Mouse (Mus musculus): Measurements from ENCODE around the gene Tmco3. TPM values are rescaled to one million over a fixed set of nuclear protein-coding genes. Genes with fewer than 3 reads are reported as not detected.
"Not testable (repeated sequence)": the region's sequence is repeated elsewhere in the genome, so short reads cannot be mapped to it uniquely, and the experiment has no call there.

Tmco3 gene
- polyA plus RNA-seq, 1 experiment: 7.4 TPM

GRCm38 (mm10) chr8:13316671-13317070 lies 28.7 kb downstream of the Tmco3 start:
- Histone ChIP-seq H3K4me3 (replicated peaks; ENCODE audit: control insufficient read depth, low read depth, low read length) (no peak overlapping the region), H3K27ac (ENCODE audit: control insufficient read depth, insufficient read depth, low read depth, low read length, poor library complexity) (no peak overlapping the region), H3K4me1 (ENCODE audit: control insufficient read depth, insufficient read depth, low read length) (peaks cover 6% of the 10 kb centered on the region; the same call in 1 of the 2 replicates)
- TF ChIP-seq CTCF (IDR thresholded peaks at IDR 0.05; ENCODE audit: control insufficient read depth, insufficient read depth, low read length) (no peak), POLR2A (IDR thresholded peaks at IDR 0.05; ENCODE audit: borderline replicate concordance, control insufficient read depth, low read depth, low read length) (no peak)
- WGBS: 80% methylated on average over 10 of the region's 10 CpGs

- TF ChIP-seq CTCF (IDR thresholded peaks at IDR 0.05; ENCODE audit: control insufficient read depth, insufficient read depth, low read length): no peak
- TF ChIP-seq POLR2A (IDR thresholded peaks at IDR 0.05; ENCODE audit: borderline replicate concordance, control insufficient read depth, low read depth, low read length): no peak
- 21% methylated on average over 5 of the region's 5 CpGs for WGBS
- Histone ChIP-seq H3K4me3 (replicated peaks; ENCODE audit: control insufficient read depth, low read depth, low read length) (no peak overlapping the region), H3K27ac (ENCODE audit: control insufficient read depth, insufficient read depth, low read depth, low read length, poor library complexity) (no peak overlapping the region), H3K4me1 (ENCODE audit: control insufficient read depth, insufficient read depth, low read length) (no peaks in the 10 kb centered on the region)
Observed at GRCm38 (mm10) chr8:13326598-13326997, 38.6 kb downstream of the Tmco3 start.

- H3K27ac ChIP-seq (ENCODE audit: control insufficient read depth, insufficient read depth, low read depth, low read length, poor library complexity): no peak overlapping the region
- WGBS: 53% methylated on average over 1 of the region's 1 CpGs
- peaks cover 4% of the 10 kb centered on the region for H3K4me1 ChIP-seq (ENCODE audit: control insufficient read depth, insufficient read depth, low read length)
- TF ChIP-seq POLR2A (IDR thresholded peaks at IDR 0.05; ENCODE audit: borderline replicate concordance, control insufficient read depth, low read depth, low read length) (no peak), CTCF (IDR thresholded peaks at IDR 0.05; ENCODE audit: control insufficient read depth, insufficient read depth, low read length) (peak; percentile 51)
- no peak overlapping the region for H3K4me3 ChIP-seq (replicated peaks; ENCODE audit: control insufficient read depth, low read depth, low read length)
Observed at GRCm38 (mm10) chr8:13334671-13335070, 46.7 kb downstream of the Tmco3 start.

GRCm38 (mm10) chr8:13337245-13337644 lies 49.3 kb downstream of the Tmco3 start:
- H3K27ac ChIP-seq (ENCODE audit: control insufficient read depth, insufficient read depth, low read depth, low read length, poor library complexity): peak overlapping the region; percentile 76
- H3K4me3 ChIP-seq (replicated peaks; ENCODE audit: control insufficient read depth, low read depth, low read length); H3K4me1 ChIP-seq (ENCODE audit: control insufficient read depth, insufficient read depth, low read length): not testable (repeated sequence)
- WGBS: 17% methylated on average over 6 of the region's 6 CpGs

GRCm38 (mm10) chr8:13337678-13338077 lies 49.7 kb downstream of the Tmco3 start:
- peaks cover 5% of the 10 kb centered on the region for H3K4me1 ChIP-seq (ENCODE audit: control insufficient read depth, insufficient read depth, low read length)
- TF ChIP-seq CTCF (IDR thresholded peaks at IDR 0.05; ENCODE audit: control insufficient read depth, insufficient read depth, low read length): no peak
- no peak for TF ChIP-seq POLR2A (IDR thresholded peaks at IDR 0.05; ENCODE audit: borderline replicate concordance, control insufficient read depth, low read depth, low read length)
- H3K27ac ChIP-seq (ENCODE audit: control insufficient read depth, insufficient read depth, low read depth, low read length, poor library complexity): peak overlapping the region; percentile 76; the same call in 1 of the 2 replicates
- 26% methylated on average over 3 of the region's 3 CpGs for WGBS
- H3K4me3 ChIP-seq (replicated peaks; ENCODE audit: control insufficient read depth, low read depth, low read length): peak overlapping the region; percentile 5

GRCm38 (mm10) chr8:13338255-13338860 lies 50.4 kb downstream of the Tmco3 start, which contains the start of gene Tfdp1:
Gene Tfdp1, plus strand, starts transcription at chr8:13338751.
- peaks cover 5% of the 10 kb centered on the region for H3K4me1 ChIP-seq (ENCODE audit: control insufficient read depth, insufficient read depth, low read length)
- TF ChIP-seq POLR2A (IDR thresholded peaks at IDR 0.05; ENCODE audit: borderline replicate concordance, control insufficient read depth, low read depth, low read length) (peak; percentile 61; the same call in 1 of the 2 replicates), CTCF (IDR thresholded peaks at IDR 0.05; ENCODE audit: control insufficient read depth, insufficient read depth, low read length) (no peak)
- 11% methylated on average over 58 of the region's 72 CpGs for WGBS
- peak within 1 kb of the TSS; percentile 83 for H3K4me3 ChIP-seq (replicated peaks; ENCODE audit: control insufficient read depth, low read depth, low read length)
- H3K27ac ChIP-seq (ENCODE audit: control insufficient read depth, insufficient read depth, low read depth, low read length, poor library complexity): peak within 1 kb of the TSS; percentile 85

GRCm38 (mm10) chr8:13338901-13339645 lies 51.1 kb downstream of the Tmco3 start:
- 1% methylated on average over 68 of the region's 70 CpGs for WGBS
- peak overlapping the region; percentile 85 for H3K27ac ChIP-seq (ENCODE audit: control insufficient read depth, insufficient read depth, low read depth, low read length, poor library complexity)

GRCm38 (mm10) chr8:13339646-13339990 lies 51.6 kb downstream of the Tmco3 start:
- TF ChIP-seq CTCF (IDR thresholded peaks at IDR 0.05; ENCODE audit: control insufficient read depth, insufficient read depth, low read length) (no peak), POLR2A (IDR thresholded peaks at IDR 0.05; ENCODE audit: borderline replicate concordance, control insufficient read depth, low read depth, low read length) (no peak)
- Histone ChIP-seq H3K4me1 (ENCODE audit: control insufficient read depth, insufficient read depth, low read length) (peaks cover 5% of the 10 kb centered on the region), H3K27ac (ENCODE audit: control insufficient read depth, insufficient read depth, low read depth, low read length, poor library complexity) (no peak overlapping the region), H3K4me3 (replicated peaks; ENCODE audit: control insufficient read depth, low read depth, low read length) (peak overlapping the region; percentile 83)
- WGBS: 10% methylated on average over 11 of the region's 11 CpGs

More at GRCm38 (mm10) chr8:13338901-13339645, 51.1 kb downstream of the Tmco3 start:
- TF ChIP-seq POLR2A (IDR thresholded peaks at IDR 0.05; ENCODE audit: borderline replicate concordance, control insufficient read depth, low read depth, low read length) (no peak), CTCF (IDR thresholded peaks at IDR 0.05; ENCODE audit: control insufficient read depth, insufficient read depth, low read length) (no peak)
- Histone ChIP-seq H3K4me3 (replicated peaks; ENCODE audit: control insufficient read depth, low read depth, low read length) (peak overlapping the region; percentile 81), H3K4me1 (ENCODE audit: control insufficient read depth, insufficient read depth, low read length) (peaks cover 5% of the 10 kb centered on the region)

Measured in bone marrow, adult 2 months (tissue).